Mouse (Mus musculus): Measurements from ENCODE around the gene Sntg2. TPM values are rescaled to one million over a fixed set of nuclear protein-coding genes. Genes with fewer than 3 reads are reported as not detected.
A peak's percentile ranks its signal among the peaks of the same experiment; 100 is the strongest.

Gene Sntg2
- polyA plus RNA-seq, 1 experiment from 2014 or later, result 2.3 TPM

- Histone ChIP-seq H3K9ac (no peak overlapping the region), H3K4me3 (no peak overlapping the region), H3K27me3 (replicated peaks) (no peaks in the 10 kb centered on the region), H3K4me2 (replicated peaks) (no peak overlapping the region), H3K4me1 (no peaks in the 10 kb centered on the region), H3K9me3 (no peaks in the 10 kb centered on the region), H3K36me3 (no peaks in the 10 kb centered on the region), H3K27ac (no peak overlapping the region)
- ATAC-seq (ENCODE audit: low FRiP score, low read depth), result no peak
- WGBS, result 63% methylated on average over 4 of the region's 4 CpGs
Observed at GRCm38 (mm10) chr12:30347284-30347683, 25.9 kb downstream of the Sntg2 start.

- Histone ChIP-seq H3K4me2 (replicated peaks) (no peak overlapping the region), H3K4me3 (no peak overlapping the region), H3K27ac (no peak overlapping the region), H3K36me3 (no peaks in the 10 kb centered on the region), H3K9ac (no peak overlapping the region), H3K9me3 (no peaks in the 10 kb centered on the region), H3K27me3 (replicated peaks) (no peaks in the 10 kb centered on the region), H3K4me1 (no peaks in the 10 kb centered on the region)
- ATAC-seq (ENCODE audit: low FRiP score, low read depth), result no peak
- 16% methylated on average over 1 of the region's 1 CpGs for WGBS
Observed at GRCm38 (mm10) chr12:30344806-30345205, 28.4 kb downstream of the Sntg2 start.

GRCm38 (mm10) chr12:30336301-30336700 is 36.9 kb downstream of the Sntg2 start:
- H3K4me3 ChIP-seq, result no peak overlapping the region
- 90% methylated on average over 5 of the region's 5 CpGs for WGBS
- H3K27me3 ChIP-seq (replicated peaks), result 0 out of 2 replicates have a peak, but pooled peaks cover 3% of the 10 kb centered on the region
- no peak overlapping the region for H3K27ac ChIP-seq
- H3K4me2 ChIP-seq (replicated peaks), result no peak overlapping the region
- H3K36me3 ChIP-seq, result no peaks in the 10 kb centered on the region
- no peaks in the 10 kb centered on the region for H3K9me3 ChIP-seq
- H3K4me1 ChIP-seq, result no peaks in the 10 kb centered on the region
- no peak for ATAC-seq (ENCODE audit: low FRiP score, low read depth)
- H3K9ac ChIP-seq, result no peak overlapping the region

GRCm38 (mm10) chr12:30334502-30334901 is 38.7 kb downstream of the Sntg2 start:
- no peak overlapping the region for H3K4me3 ChIP-seq
- ATAC-seq (ENCODE audit: low FRiP score, low read depth), result no peak
- no peak overlapping the region for H3K4me2 ChIP-seq (replicated peaks)
- H3K9me3 ChIP-seq, result no peaks in the 10 kb centered on the region
- H3K27me3 ChIP-seq (replicated peaks), result 0 out of 2 replicates have a peak, but pooled peaks cover 3% of the 10 kb centered on the region
- H3K4me1 ChIP-seq, result no peaks in the 10 kb centered on the region
- no peak overlapping the region for H3K27ac ChIP-seq
- no peak overlapping the region for H3K9ac ChIP-seq
- 86% methylated on average over 2 of the region's 2 CpGs for WGBS
- H3K36me3 ChIP-seq, result no peaks in the 10 kb centered on the region

- H3K9me3 ChIP-seq, result no peaks in the 10 kb centered on the region
- H3K4me2 ChIP-seq (replicated peaks), result no peak overlapping the region
- no peak overlapping the region for H3K9ac ChIP-seq
- H3K27ac ChIP-seq, result no peak overlapping the region
- no peaks in the 10 kb centered on the region for H3K27me3 ChIP-seq (replicated peaks)
- WGBS, result 51% methylated on average over 2 of the region's 2 CpGs
- no peaks in the 10 kb centered on the region for H3K4me1 ChIP-seq
- no peaks in the 10 kb centered on the region for H3K36me3 ChIP-seq
- no peak overlapping the region for H3K4me3 ChIP-seq
- no peak for ATAC-seq (ENCODE audit: low FRiP score, low read depth)
Observed at GRCm38 (mm10) chr12:30317971-30318370, 55.2 kb downstream of the Sntg2 start.

- Histone ChIP-seq H3K27ac (no peak overlapping the region), H3K9ac (no peak overlapping the region), H3K36me3 (no peaks in the 10 kb centered on the region), H3K9me3 (no peaks in the 10 kb centered on the region), H3K4me3 (no peak overlapping the region), H3K27me3 (replicated peaks) (no peaks in the 10 kb centered on the region), H3K4me2 (replicated peaks) (no peak overlapping the region), H3K4me1 (no peaks in the 10 kb centered on the region)
- no peak for ATAC-seq (ENCODE audit: low FRiP score, low read depth)
Observed at GRCm38 (mm10) chr12:30313021-30313420, 60.2 kb downstream of the Sntg2 start.

GRCm38 (mm10) chr12:30308197-30308939 is 64.8 kb downstream of the Sntg2 start:
- WGBS, result 72% methylated on average over 5 of the region's 5 CpGs
- Histone ChIP-seq H3K9ac (no peak overlapping the region), H3K4me1 (0 out of 2 replicates have a peak, but pooled peaks cover 3% of the 10 kb centered on the region), H3K9me3 (no peaks in the 10 kb centered on the region), H3K4me2 (replicated peaks) (no peak overlapping the region), H3K36me3 (no peaks in the 10 kb centered on the region), H3K4me3 (no peak overlapping the region), H3K27ac (no peak overlapping the region), H3K27me3 (replicated peaks) (no peaks in the 10 kb centered on the region)
- ATAC-seq (ENCODE audit: low FRiP score, low read depth), result no peak

GRCm38 (mm10) chr12:30292724-30293560 is 80.2 kb downstream of the Sntg2 start:
- Histone ChIP-seq H3K4me1 (no peaks in the 10 kb centered on the region), H3K27me3 (replicated peaks) (no peaks in the 10 kb centered on the region), H3K27ac (no peak overlapping the region), H3K9ac (no peak overlapping the region), H3K36me3 (no peaks in the 10 kb centered on the region), H3K4me3 (no peak overlapping the region), H3K9me3 (no peaks in the 10 kb centered on the region), H3K4me2 (replicated peaks) (no peak overlapping the region)
- 79% methylated on average over 13 of the region's 13 CpGs for WGBS
- ATAC-seq (ENCODE audit: low FRiP score, low read depth), result no peak

GRCm38 (mm10) chr12:30286888-30287573 is 86.1 kb downstream of the Sntg2 start:
- no peak overlapping the region for H3K9ac ChIP-seq
- no peaks in the 10 kb centered on the region for H3K4me1 ChIP-seq
- no peaks in the 10 kb centered on the region for H3K36me3 ChIP-seq
- H3K27ac ChIP-seq, result no peak overlapping the region
- peak; percentile 65 for ATAC-seq (ENCODE audit: low FRiP score, low read depth)
- 48% methylated on average over 5 of the region's 5 CpGs for WGBS
- H3K4me3 ChIP-seq, result no peak overlapping the region
- no peaks in the 10 kb centered on the region for H3K27me3 ChIP-seq (replicated peaks)
- no peak overlapping the region for H3K4me2 ChIP-seq (replicated peaks)
- no peaks in the 10 kb centered on the region for H3K9me3 ChIP-seq

- Histone ChIP-seq H3K27me3 (replicated peaks) (no peaks in the 10 kb centered on the region), H3K4me2 (replicated peaks) (no peak overlapping the region), H3K27ac (no peak overlapping the region), H3K4me3 (no peak overlapping the region), H3K9ac (no peak overlapping the region), H3K9me3 (no peaks in the 10 kb centered on the region), H3K36me3 (no peaks in the 10 kb centered on the region), H3K4me1 (no peaks in the 10 kb centered on the region)
- ATAC-seq (ENCODE audit: low FRiP score, low read depth), result no peak
- 84% methylated on average over 4 of the region's 4 CpGs for WGBS
Observed at GRCm38 (mm10) chr12:30283741-30284140, 89.4 kb downstream of the Sntg2 start.

- H3K9ac ChIP-seq, result no peak overlapping the region
- H3K27ac ChIP-seq, result no peak overlapping the region
- no peak overlapping the region for H3K4me3 ChIP-seq
- H3K4me1 ChIP-seq, result no peaks in the 10 kb centered on the region
- 93% methylated on average over 8 of the region's 8 CpGs for WGBS
- no peaks in the 10 kb centered on the region for H3K27me3 ChIP-seq (replicated peaks)
- ATAC-seq (ENCODE audit: low FRiP score, low read depth), result no peak
- H3K36me3 ChIP-seq, result no peaks in the 10 kb centered on the region
- no peak overlapping the region for H3K4me2 ChIP-seq (replicated peaks)
- H3K9me3 ChIP-seq, result no peaks in the 10 kb centered on the region
Observed at GRCm38 (mm10) chr12:30272242-30272985, 100.8 kb downstream of the Sntg2 start.

GRCm38 (mm10) chr12:30264206-30264605 is 109.0 kb downstream of the Sntg2 start:
- no peak overlapping the region for H3K4me3 ChIP-seq
- H3K36me3 ChIP-seq, result no peaks in the 10 kb centered on the region
- H3K27me3 ChIP-seq (replicated peaks), result no peaks in the 10 kb centered on the region
- H3K27ac ChIP-seq, result no peak overlapping the region
- H3K4me2 ChIP-seq (replicated peaks), result no peak overlapping the region
- no peak for ATAC-seq (ENCODE audit: low FRiP score, low read depth)
- 50% methylated on average over 5 of the region's 5 CpGs for WGBS
- no peak overlapping the region for H3K9ac ChIP-seq
- H3K4me1 ChIP-seq, result no peaks in the 10 kb centered on the region; the same call in 1 of the 2 replicates
- no peaks in the 10 kb centered on the region for H3K9me3 ChIP-seq

All from neural tube, embryonic 12.5 days (tissue).